Mouse (Mus musculus) liver, embryonic 15.5 days (tissue): ENCODE measurements around the gene Emilin1. TPM values are rescaled to one million over a fixed set of nuclear protein-coding genes. Genes with fewer than 3 reads are reported as not detected.

Experiments
- ATAC-seq: fragments of 200-750 bp; cut with Nextera tagmentation; 2 replicates; pipeline ENCODE4 v1.8.0; 2017; ENCODE audit warnings: moderate number of reproducible peaks, mild to moderate bottlenecking, moderate library complexity; ENCODE audit not compliant: insufficient read depth
- H3K27ac ChIP-seq: fragments of 300-500 bp; sonication (generic); replicated peaks from 2 replicates; pipeline ENCODE4 v1.5.1; 2015; ENCODE audit warnings: mild to moderate bottlenecking, inconsistent platforms
- H3K27me3 ChIP-seq: fragments of 300-500 bp; sonication (generic); 2 replicates; pipeline ENCODE4 v1.6.1; 2015; ENCODE audit warnings: mild to moderate bottlenecking, inconsistent platforms
- H3K36me3 ChIP-seq: fragments of 300-500 bp; sonication (generic); replicated peaks from 2 replicates; pipeline ENCODE4 v1.6.1; 2015; ENCODE audit warnings: moderate library complexity, mild to moderate bottlenecking, inconsistent platforms
- H3K4me1 ChIP-seq: fragments of 300-500 bp; sonication (generic); replicated peaks from 2 replicates; pipeline ENCODE4 v1.6.1; 2015; ENCODE audit warnings: inconsistent platforms
- H3K4me2 ChIP-seq: fragments of 300-500 bp; sonication (generic); 2 replicates; pipeline ENCODE4 v1.6.1; 2015; ENCODE audit warnings: moderate library complexity, mild to moderate bottlenecking, inconsistent platforms
- H3K4me3 ChIP-seq: fragments of 300-500 bp; sonication (generic); replicated peaks from 2 replicates; pipeline ENCODE4 v1.5.1; 2015; ENCODE audit warnings: mild to moderate bottlenecking, inconsistent platforms
- H3K9ac ChIP-seq: fragments of 300-500 bp; sonication (generic); 2 replicates; pipeline ENCODE4 v1.6.1; 2015; ENCODE audit warnings: moderate library complexity, mild to moderate bottlenecking, inconsistent platforms
- H3K9me3 ChIP-seq: fragments of 300-500 bp; sonication (generic); replicated peaks from 2 replicates; pipeline ENCODE4 v1.6.1; 2016; ENCODE audit warnings: inconsistent platforms
- WGBS: fragments of 180-500 bp; shearing (Covaris S2); methylation state at CpG from one replicate; pipeline ENCODE4 v1.1.7; 2015; ENCODE audit warnings: mixed read lengths; ENCODE audit not compliant: insufficient replicate concordance; 5-methylcytosine and 5-hydroxymethylcytosine counted together
- polyA plus RNA-seq: library from polyadenylated mRNA; unstranded; fragments of >200 nt; fragmentation: Nextera tagmentation; extraction: Ambion mirVana; gene quantifications from 2 replicates; pipeline ENCODE4 v1.2.1, GENCODE M21; 2015

Gene Emilin1
- polyA plus RNA-seq, 1 experiment from 2014 or later: 37.6 TPM

- H3K9me3 ChIP-seq: no peaks in the 10 kb centered on the region
- H3K9ac ChIP-seq: no peak overlapping the region
- H3K36me3 ChIP-seq: peaks cover 23% of the 10 kb centered on the region
- WGBS: 79% methylated on average over 2 of the region's 2 CpGs
- H3K27me3 ChIP-seq: no peaks in the 10 kb centered on the region
- H3K27ac ChIP-seq: peak overlapping the region; percentile 59
- peak overlapping the region; percentile 81 for H3K4me3 ChIP-seq
- ATAC-seq: no peak
- H3K4me1 ChIP-seq: peaks cover 44% of the 10 kb centered on the region
- peak overlapping the region; percentile 86 for H3K4me2 ChIP-seq
These were observed 47.6 kb downstream of the Emilin1 start for GRCm38 (mm10) chr5:30960814-30961213.

DNA sequence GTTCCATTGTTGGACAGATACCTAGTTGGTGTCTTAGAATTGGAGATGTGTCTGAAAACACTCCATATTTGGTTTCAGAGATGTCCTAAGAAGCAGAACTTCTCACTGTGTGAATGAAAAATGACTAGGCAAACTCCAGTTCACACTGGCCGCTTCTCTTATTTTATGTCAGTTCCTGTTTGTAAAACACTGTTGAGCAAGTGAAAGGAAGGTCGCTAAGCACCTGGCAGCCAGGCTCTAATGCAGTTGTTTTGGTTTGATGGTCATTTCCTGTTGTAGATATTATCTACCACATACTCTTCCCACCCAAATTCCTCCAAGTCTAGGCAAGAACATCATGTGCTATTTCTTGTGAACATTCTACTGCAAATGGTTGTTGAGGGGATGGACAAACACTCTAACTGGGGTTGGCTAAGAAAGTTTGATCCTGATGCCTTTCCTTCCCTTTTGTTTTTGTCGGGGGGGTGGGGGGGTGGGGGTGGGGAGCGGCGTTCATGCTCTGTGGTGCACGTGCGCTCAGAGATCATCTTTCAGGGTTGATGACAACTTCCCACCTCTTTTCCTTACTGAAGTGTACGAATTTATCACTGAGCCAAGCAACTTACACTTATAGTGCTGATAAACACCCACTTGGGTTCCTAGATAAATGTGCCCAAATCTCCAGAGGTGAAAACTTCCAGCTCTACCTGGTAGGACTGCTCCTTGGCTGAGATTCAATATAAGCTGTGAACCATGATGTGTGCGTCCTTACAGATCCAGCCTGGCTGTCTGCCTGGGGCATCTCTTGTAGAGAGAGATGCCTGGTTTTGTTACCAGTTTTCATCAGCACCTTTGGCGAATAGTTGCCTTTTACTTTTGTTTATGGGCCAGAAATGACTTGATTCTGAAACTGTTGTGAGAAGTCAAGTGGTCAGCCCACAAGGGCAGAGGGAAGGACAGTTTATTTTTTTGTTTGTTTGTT is 48.6 kb downstream of the Emilin1 start:
- H3K4me2 ChIP-seq: no peak overlapping the region
- no peak for ATAC-seq
- H3K27ac ChIP-seq: peak overlapping the region; percentile 59
- H3K4me1 ChIP-seq: peaks cover 45% of the 10 kb centered on the region
- H3K4me3 ChIP-seq: no peak overlapping the region
- H3K9ac ChIP-seq: no peak overlapping the region
- H3K9me3 ChIP-seq: no peaks in the 10 kb centered on the region
- H3K27me3 ChIP-seq: no peaks in the 10 kb centered on the region
- WGBS: 26% methylated on average over 10 of the region's 10 CpGs
- H3K36me3 ChIP-seq: peaks cover 19% of the 10 kb centered on the region

DNA sequence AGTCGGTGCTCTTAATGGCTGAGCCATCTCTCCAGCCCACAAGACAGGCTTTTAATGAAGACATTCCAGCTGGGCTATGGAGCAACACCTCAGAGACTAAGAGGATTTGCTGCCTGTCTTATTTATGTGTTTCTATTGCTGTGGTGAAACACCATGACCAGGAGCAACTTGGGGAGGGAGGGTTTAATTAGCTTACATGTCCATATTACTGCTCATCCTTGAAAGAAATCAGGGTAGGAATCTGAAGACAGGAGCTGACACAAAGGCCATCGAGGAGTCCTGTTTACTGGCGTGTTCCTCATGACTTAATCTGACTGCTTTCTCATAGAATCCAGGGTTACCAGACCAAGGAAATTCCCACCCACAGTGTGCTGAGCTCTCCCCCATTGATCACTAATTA is 50.7 kb downstream of the Emilin1 start:
- no peak overlapping the region for H3K9ac ChIP-seq
- no peaks in the 10 kb centered on the region for H3K9me3 ChIP-seq
- no peak overlapping the region for H3K27ac ChIP-seq
- H3K27me3 ChIP-seq: no peaks in the 10 kb centered on the region
- 0 out of 2 replicates have a peak, but pooled peaks cover 2% of the 10 kb centered on the region for H3K36me3 ChIP-seq
- H3K4me1 ChIP-seq: peaks cover 31% of the 10 kb centered on the region
- ATAC-seq: no peak
- 73% methylated on average over 3 of the region's 3 CpGs for WGBS
- H3K4me2 ChIP-seq: no peak overlapping the region
- H3K4me3 ChIP-seq: no peak overlapping the region

DNA sequence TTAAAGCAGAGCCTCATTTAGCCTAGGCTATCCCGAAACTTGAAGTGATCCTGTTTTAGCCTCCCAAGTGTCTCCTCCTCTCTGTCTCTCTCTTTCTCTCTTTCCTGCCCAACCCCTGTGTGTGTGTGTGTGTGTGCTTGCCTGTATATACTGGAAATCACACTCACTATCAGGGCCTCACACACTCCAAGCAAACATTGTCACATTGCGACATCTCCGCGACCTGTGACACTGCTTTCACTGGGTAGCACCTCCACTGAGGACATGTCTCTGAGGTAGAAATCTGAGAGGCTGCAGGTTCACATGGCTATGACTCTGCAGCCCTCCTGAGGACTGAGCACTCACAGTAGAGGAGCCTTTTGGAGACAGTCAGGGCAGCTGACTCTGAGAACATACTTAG is 53.0 kb downstream of the Emilin1 start:
- WGBS: 67% methylated on average over 4 of the region's 4 CpGs

GRCm38 (mm10) chr5:30968416-30968815 is 55.2 kb downstream of the Emilin1 start, which contains the start of gene Tcf23:
Gene Tcf23 (plus strand): TSS chr5:30968662.
- Histone ChIP-seq H3K27me3 (no peaks in the 10 kb centered on the region; the same call in 1 of the 2 replicates), H3K4me1 (peaks cover 16% of the 10 kb centered on the region), H3K4me2 (no peak within 1 kb of the TSS), H3K27ac (no peak within 1 kb of the TSS), H3K4me3 (no peak within 1 kb of the TSS), H3K9ac (no peak within 1 kb of the TSS), H3K9me3 (no peaks in the 10 kb centered on the region), H3K36me3 (no peaks in the 10 kb centered on the region)
- no peak for ATAC-seq
- WGBS: 57% methylated on average over 8 of the region's 8 CpGs

More for the DNA sequence above, 53.0 kb downstream of the Emilin1 start:
- Histone ChIP-seq H3K4me1 (peaks cover 25% of the 10 kb centered on the region), H3K9me3 (no peaks in the 10 kb centered on the region), H3K27ac (no peak overlapping the region), H3K9ac (no peak overlapping the region), H3K36me3 (no peaks in the 10 kb centered on the region), H3K4me2 (no peak overlapping the region), H3K4me3 (no peak overlapping the region), H3K27me3 (no peaks in the 10 kb centered on the region; the same call in 1 of the 2 replicates)
- ATAC-seq: peak; percentile 62; the same call in 1 of the 2 replicates

GRCm38 (mm10) chr5:30969440-30969839 is 56.2 kb downstream of the Emilin1 start:
- Histone ChIP-seq H3K4me3 (no peak overlapping the region), H3K36me3 (no peaks in the 10 kb centered on the region), H3K9ac (no peak overlapping the region), H3K4me1 (peaks cover 16% of the 10 kb centered on the region), H3K27ac (no peak overlapping the region), H3K4me2 (no peak overlapping the region), H3K9me3 (no peaks in the 10 kb centered on the region), H3K27me3 (no peaks in the 10 kb centered on the region; the same call in 1 of the 2 replicates)
- WGBS: 17% methylated on average over 2 of the region's 2 CpGs
- no peak for ATAC-seq

Other genes with a start within 250 kb of the Emilin1 start
- 180 and 194 TPM in 2 replicates for gene Cenpa, start 246.6 kb upstream of the Emilin1 start, polyA plus RNA-seq
- gene Dpysl5, start 201.8 kb upstream of the Emilin1 start, polyA plus RNA-seq: 0.29 and 0.52 TPM in 2 replicates
- 2.9 and 3.2 TPM in 2 replicates for gene Mapre3, start 98.8 kb upstream of the Emilin1 start, polyA plus RNA-seq
- 42.8 and 44.0 TPM in 2 replicates for gene Tmem214, start 45.4 kb upstream of the Emilin1 start, polyA plus RNA-seq
- 4.8 and 5.7 TPM in 2 replicates for gene Agbl5, start 24.7 kb upstream of the Emilin1 start, polyA plus RNA-seq
- 312 and 329 TPM in 2 replicates for gene Ost4, start 5.6 kb upstream of the Emilin1 start, polyA plus RNA-seq
- 33.1 and 35.9 TPM in 2 replicates for gene Khk, start 8.0 kb downstream of the Emilin1 start, polyA plus RNA-seq
- gene Cgref1, start 32.2 kb downstream of the Emilin1 start, polyA plus RNA-seq: 4.0 and 4.5 TPM in 2 replicates
- gene Preb, start 47.0 kb downstream of the Emilin1 start, polyA plus RNA-seq: 97.0 and 110 TPM in 2 replicates
- 0.05 and 0.08 TPM in 2 replicates for gene Tcf23, start 55.3 kb downstream of the Emilin1 start, polyA plus RNA-seq
- gene Atraid, start 134.9 kb downstream of the Emilin1 start, polyA plus RNA-seq: 55.8 and 58.8 TPM in 2 replicates
- gene Slc5a6, start 135.5 kb downstream of the Emilin1 start, polyA plus RNA-seq: 3.1 and 3.7 TPM in 2 replicates
- gene Cad, start 141.4 kb downstream of the Emilin1 start, polyA plus RNA-seq: 14.1 and 14.6 TPM in 2 replicates
- gene Dnajc5g, start 192.9 kb downstream of the Emilin1 start, polyA plus RNA-seq: not detected in 2 replicates
- gene Slc30a3, start 194.8 kb downstream of the Emilin1 start, polyA plus RNA-seq: 0.35 and 0.38 TPM in 2 replicates
- 0.52 and 1.0 TPM in 2 replicates for gene Trim54, start 203.3 kb downstream of the Emilin1 start, polyA plus RNA-seq
- gene Ucn, start 225.4 kb downstream of the Emilin1 start, polyA plus RNA-seq: not detected in 2 replicates
- 18.8 and 19.5 TPM in 2 replicates for gene Mpv17, start 240.8 kb downstream of the Emilin1 start, polyA plus RNA-seq